Mouse (Mus musculus) layer of hippocampus, postnatal 36 days (tissue): ENCODE measurements around the gene Dis3. TPM values are rescaled to one million over a fixed set of nuclear protein-coding genes. Genes with fewer than 3 reads are reported as not detected.
A peak's percentile ranks its signal among the peaks of the same experiment; 100 is the strongest.

Source experiments
- DNase-seq, 2 experiments: peaks; one replicate each; pipeline ENCODE4 v3.0.0; 2022
- total RNA-seq, 2 experiments: library from RNA; stranded (reverse); gene quantifications; 2 replicates each; pipeline ENCODE4 v1.2.3; 2021

Gene Dis3
- total RNA-seq, result 10 to 100 TPM; 18.6 to 20.4 TPM

- peak; percentile 99 for DNase-seq
Measured at GRCm38 (mm10) chr14:99099267-99099966, at the start of gene Dis3, which contains the start of gene Pibf1. Gene Dis3, minus strand, starts transcription at chr14:99099770. Gene Pibf1, plus strand, starts transcription at chr14:99099424.

- DNase-seq, result no peak
Measured at GRCm38 (mm10) chr14:99146841-99147240, 47.3 kb upstream of the Dis3 start.

GRCm38 (mm10) chr14:99141786-99142633 is 42.4 kb upstream of the Dis3 start:
- peak; percentile 70 to 76 for DNase-seq

DNA sequence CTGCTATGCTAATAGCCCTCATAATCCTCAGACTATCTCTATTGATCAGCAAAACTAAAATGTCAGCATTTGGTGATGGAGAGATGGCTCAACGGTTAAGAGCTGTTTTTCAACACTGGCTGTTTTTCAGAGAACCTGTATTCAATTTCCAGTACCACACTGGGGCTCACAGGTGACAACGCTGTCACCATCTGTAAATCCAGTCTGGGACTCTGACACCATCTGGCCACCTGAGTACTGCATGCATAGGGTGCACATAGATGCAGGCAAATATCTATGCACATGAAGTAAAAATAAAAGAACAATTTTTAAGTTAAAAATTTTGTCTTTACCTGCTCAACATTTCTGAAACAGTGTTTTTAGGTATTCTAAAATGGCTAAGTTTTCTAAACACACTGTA is 40.5 kb upstream of the Dis3 start:
- no peak for DNase-seq

DNA sequence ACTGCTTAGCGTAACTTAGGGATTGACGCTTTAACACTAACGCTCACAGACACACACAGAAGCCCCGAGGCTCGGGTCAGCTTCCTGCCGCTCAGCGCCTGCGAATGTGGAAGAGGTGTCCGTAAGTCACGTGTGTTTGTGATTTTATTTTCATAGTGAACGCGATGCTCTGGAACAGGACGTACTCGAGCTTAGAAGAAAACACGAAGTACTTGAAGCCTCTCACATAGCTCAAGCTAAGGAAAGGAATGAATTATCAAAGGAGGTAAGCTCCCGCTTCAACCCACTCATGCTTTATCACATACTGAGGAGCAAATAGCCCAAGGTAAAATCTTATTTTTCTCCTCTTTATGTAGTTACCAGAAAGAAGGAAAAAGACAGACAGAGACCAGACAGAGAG is 36.7 kb upstream of the Dis3 start:
- no peak for DNase-seq

- no peak for DNase-seq
Measured at GRCm38 (mm10) chr14:99135761-99136160, 36.2 kb upstream of the Dis3 start.

DNA sequence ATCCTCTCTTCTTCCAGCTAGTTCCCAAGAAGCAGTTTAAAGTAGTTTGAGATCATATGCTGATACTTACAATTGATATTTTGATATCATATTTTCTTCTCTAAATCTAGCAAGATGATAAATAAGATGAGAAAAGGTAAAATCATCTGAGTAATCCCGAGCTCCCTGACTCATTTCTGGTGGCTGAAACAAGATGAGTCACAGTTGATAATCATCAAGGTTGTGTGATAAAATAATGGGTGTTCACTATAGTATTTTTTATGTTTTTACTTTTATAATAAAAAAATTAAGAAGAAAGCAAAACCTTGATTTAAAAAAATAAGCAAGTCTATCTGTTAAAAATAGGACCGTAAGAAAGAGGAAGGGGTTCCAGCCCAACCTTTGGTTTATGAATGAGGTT is 34.5 kb upstream of the Dis3 start:
- no peak for DNase-seq

DNA sequence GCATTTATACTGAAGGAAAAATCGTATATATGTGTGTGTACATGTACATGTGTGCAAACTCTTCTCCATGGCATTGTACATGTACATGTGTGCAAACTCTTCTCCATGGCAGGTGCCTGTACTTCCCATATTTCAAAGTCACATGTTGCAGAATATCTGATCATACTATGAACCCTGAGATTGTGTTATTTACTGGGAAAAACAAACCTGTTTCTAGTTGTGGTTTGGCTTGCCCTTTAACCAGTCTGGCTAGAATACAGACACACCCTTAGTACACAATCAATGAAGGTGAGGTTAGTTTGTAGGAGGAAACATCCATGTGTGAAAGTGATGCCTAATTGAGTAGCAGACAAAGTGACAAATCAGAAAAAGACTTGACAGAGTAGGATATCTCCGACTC is 29.5 kb upstream of the Dis3 start:
- DNase-seq, result no peak

DNA sequence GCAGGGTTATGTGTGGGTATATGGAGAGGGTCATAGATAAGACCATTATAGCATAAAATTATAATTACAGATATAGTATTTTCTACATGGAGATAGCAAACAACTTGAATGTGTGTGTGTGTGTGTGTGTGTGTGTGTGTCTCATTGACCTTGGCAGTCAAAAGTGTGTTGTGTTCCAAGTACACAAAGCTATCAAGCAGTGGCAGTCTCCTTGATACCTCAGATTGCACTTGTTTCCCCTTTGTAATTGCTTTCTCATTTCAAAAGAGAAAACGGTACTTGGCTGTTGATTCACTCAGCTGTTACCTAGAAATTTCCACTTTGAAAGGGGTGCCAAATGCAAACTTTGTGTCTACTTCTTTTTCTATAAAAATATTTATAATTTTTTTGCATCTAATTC is 27.9 kb upstream of the Dis3 start:
- no peak for DNase-seq

DNA sequence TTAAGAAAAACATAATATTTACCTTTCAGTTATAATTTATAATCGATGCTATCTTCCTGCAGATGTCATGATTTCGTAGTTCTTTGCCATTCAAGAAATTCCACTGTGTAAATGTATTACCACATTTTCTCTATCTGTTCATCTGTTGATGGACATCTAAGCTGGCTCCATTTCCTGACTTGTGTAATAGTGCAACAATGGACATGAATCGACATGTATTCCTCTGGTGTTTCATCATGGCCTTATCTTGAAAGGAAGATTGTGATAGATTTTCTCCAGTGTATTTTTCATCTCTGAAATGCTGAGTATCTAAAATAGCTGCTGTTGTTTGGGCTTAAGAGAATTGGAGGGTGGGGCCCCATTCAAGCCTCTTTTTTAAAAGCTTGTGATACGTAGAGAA is 27.1 kb upstream of the Dis3 start:
- no peak for DNase-seq

DNA sequence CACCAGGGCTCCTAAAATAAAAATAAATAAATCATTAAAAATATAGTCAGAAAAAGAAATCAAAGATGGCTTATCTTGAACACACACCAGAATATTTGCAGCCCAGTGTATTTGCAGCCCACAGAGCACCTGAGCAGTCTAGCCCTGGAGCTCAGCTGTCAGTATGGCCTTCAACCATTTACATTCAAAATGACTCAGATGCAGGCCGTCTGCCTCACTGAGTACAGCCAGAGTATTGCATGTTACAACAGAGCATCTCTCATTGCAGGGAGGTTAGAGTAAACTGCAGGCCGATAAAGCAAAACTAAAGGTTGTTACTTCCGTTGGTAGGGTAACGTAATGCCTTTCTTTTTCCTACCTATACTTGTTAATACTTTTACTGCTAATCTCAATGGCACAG is 24.5 kb upstream of the Dis3 start:
- DNase-seq, result no peak

GRCm38 (mm10) chr14:99121584-99122339 is 22.2 kb upstream of the Dis3 start:
- no peak for DNase-seq

- DNase-seq, result no peak
Measured at GRCm38 (mm10) chr14:99117576-99117975, 18.0 kb upstream of the Dis3 start.

- DNase-seq, result no peak
Measured at GRCm38 (mm10) chr14:99108762-99109161, 9.2 kb upstream of the Dis3 start.

- no peak for DNase-seq
Measured at GRCm38 (mm10) chr14:99107631-99108187, 8.1 kb upstream of the Dis3 start.

- no peak for DNase-seq
Measured at GRCm38 (mm10) chr14:99106671-99107070, 7.1 kb upstream of the Dis3 start.

DNA sequence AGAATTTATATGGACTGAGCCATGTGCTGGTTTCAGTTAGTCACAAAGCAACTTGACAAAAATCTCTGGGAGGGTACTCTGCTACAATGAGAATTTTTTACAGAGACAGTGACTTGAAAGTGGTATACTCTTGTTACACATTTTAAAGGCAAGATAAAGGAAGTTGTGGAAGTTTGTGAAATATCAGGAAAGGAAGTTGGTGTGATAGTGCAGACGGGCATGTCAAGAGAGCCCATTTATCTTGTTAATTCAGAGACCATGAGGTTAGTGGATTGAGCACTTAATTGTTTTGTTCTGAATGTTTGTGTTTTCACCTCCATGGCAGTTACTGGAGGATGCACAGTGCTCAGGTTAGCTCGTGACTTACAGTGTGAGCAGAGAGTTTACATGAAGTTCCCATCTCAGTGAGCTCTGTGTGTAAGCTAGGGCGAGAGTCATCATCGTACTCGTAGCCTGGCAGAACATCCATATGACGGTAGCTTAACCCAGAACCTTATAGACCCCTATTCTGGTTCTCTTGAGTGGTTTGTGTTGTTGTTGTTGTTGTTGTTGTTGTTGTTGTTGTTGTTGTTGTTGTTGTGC is 5.1 kb upstream of the Dis3 start:
- no peak for DNase-seq

- DNase-seq, result no peak
Measured at GRCm38 (mm10) chr14:99103050-99103449, 3.5 kb upstream of the Dis3 start.

DNA sequence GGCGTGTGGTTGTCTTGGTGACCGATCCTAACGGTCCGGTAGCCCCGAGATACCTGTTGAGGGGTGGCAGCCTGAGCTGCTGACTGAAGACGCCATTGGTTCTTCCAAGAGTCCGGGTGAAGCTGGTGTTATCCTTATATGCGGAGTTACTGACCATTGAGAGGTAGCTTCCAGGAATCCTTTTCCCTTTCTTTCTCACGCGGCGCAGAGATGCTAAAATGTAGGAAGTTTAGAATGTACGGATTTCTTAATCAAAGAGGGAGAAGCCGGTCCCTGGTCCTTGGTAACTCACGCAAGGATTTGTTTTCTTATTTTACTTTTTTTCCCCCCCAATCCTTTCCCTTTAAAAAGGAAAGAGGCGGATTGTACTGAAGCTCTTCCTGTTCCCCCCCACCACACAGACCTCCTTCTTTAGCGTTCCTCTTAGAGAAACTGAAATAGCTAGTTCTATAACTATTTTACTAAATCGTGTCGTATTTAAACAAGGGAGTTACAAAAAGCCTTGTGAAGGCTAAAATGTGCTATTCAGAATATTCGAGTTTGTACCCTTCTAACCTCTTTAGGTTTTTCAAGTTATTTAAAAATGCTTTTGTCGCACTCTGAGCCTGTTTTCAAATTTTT is 507 bp upstream of the Dis3 start:
- DNase-seq, result no peak

GRCm38 (mm10) chr14:99088947-99089346 is 10.6 kb downstream of the Dis3 start:
- DNase-seq, result no peak

GRCm38 (mm10) chr14:99071146-99071545 is 28.4 kb downstream of the Dis3 start:
- no peak for DNase-seq

DNA sequence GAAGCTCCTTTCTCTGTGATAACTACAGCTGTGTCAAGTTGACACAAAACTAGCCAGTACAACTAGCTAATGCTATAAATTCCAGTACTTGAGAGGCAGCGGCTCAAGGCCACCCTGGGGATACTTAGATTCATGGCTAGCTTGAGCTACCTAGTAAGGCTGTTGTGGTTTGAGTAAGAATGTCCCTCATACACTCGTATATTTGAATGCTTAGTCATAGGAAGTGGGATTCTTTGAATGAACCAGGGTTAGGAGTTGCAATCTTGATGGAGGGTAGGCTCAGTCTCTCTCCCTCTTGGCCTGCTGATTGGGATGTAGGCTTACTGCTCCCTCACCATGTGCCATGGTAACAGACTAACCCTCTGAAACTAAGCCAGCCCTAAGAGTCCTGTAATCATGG is 36.5 kb downstream of the Dis3 start:
- DNase-seq, result no peak
